Mouse (Mus musculus) megakaryocyte progenitor cell, adult 5-6 weeks (primary cell): ENCODE data around the gene Bmp5. TPM values are rescaled to one million over a fixed set of nuclear protein-coding genes. Genes with fewer than 3 reads are reported as not detected.

Experiments used
- ATAC-seq: replicated peaks from 2 replicates; pipeline ENCODE4 v1.8.0; 2016; ENCODE audit warnings: mild to moderate bottlenecking, moderate TSS enrichment, inconsistent platforms; ENCODE audit not compliant: poor library complexity
- total RNA-seq, 2 experiments: library from RNA; stranded (forward) in 1 of 2; stranded (reverse) in 1 of 2; fragments of 157-497, 149-512 nt in 1 of 2; fragments of 200-1000 nt in 1 of 2; gene quantifications; 2 replicates each; pipeline versions ENCODE4 v1.2.3 to v1.2.4; 2015 to 2017

Bmp5 gene
- total RNA-seq, 2 experiments from 2014 or later: not detected

GRCm38 (mm10) chr9:75833189-75833732 lies 58.1 kb downstream of the Bmp5 start:
- ATAC-seq: no peak

- ATAC-seq: no peak
Measured at GRCm38 (mm10) chr9:75839450-75839849, 64.3 kb downstream of the Bmp5 start.

- ATAC-seq: no peak
Measured at GRCm38 (mm10) chr9:75840841-75841240, 65.7 kb downstream of the Bmp5 start.

- no peak for ATAC-seq
Measured at GRCm38 (mm10) chr9:75846010-75846409, 70.8 kb downstream of the Bmp5 start.

- ATAC-seq: no peak
Measured at GRCm38 (mm10) chr9:75850670-75851228, 75.6 kb downstream of the Bmp5 start.

GRCm38 (mm10) chr9:75858161-75858560 lies 83.0 kb downstream of the Bmp5 start:
- no peak for ATAC-seq

- no peak for ATAC-seq
Measured at GRCm38 (mm10) chr9:75858939-75859338, 83.8 kb downstream of the Bmp5 start.

GRCm38 (mm10) chr9:75870332-75871177 lies 95.4 kb downstream of the Bmp5 start:
- no peak for ATAC-seq

GRCm38 (mm10) chr9:75876333-75876732 lies 101.2 kb downstream of the Bmp5 start:
- no peak for ATAC-seq

- ATAC-seq: no peak
Measured at GRCm38 (mm10) chr9:75883481-75884190, 108.5 kb downstream of the Bmp5 start.

- no peak for ATAC-seq
Measured at GRCm38 (mm10) chr9:75886801-75887544, 111.8 kb downstream of the Bmp5 start.

- ATAC-seq: no peak
Measured at GRCm38 (mm10) chr9:75896918-75897317, 121.8 kb downstream of the Bmp5 start.

GRCm38 (mm10) chr9:75898022-75898421 lies 122.9 kb downstream of the Bmp5 start:
- no peak for ATAC-seq

GRCm38 (mm10) chr9:75901219-75901618 lies 126.1 kb downstream of the Bmp5 start:
- no peak for ATAC-seq

GRCm38 (mm10) chr9:75905497-75905896 lies 130.3 kb downstream of the Bmp5 start:
- ATAC-seq: no peak

GRCm38 (mm10) chr9:75910112-75910799 lies 135.1 kb downstream of the Bmp5 start:
- no peak for ATAC-seq

GRCm38 (mm10) chr9:75911542-75911941 lies 136.4 kb downstream of the Bmp5 start:
- no peak for ATAC-seq

- no peak for ATAC-seq
Measured at GRCm38 (mm10) chr9:75916027-75916426, 140.9 kb downstream of the Bmp5 start.

- ATAC-seq: no peak
Measured at GRCm38 (mm10) chr9:75927196-75927880, 152.2 kb downstream of the Bmp5 start.

GRCm38 (mm10) chr9:75928068-75928467 lies 152.9 kb downstream of the Bmp5 start:
- ATAC-seq: no peak
